Mouse (Mus musculus): ENCODE data around the gene Agap3. TPM values are rescaled to one million over a fixed set of nuclear protein-coding genes. Genes with fewer than 3 reads are reported as not detected.

The Agap3 gene
- total RNA-seq, 2 experiments from 2014 or later = 651 to 655 TPM

DNA sequence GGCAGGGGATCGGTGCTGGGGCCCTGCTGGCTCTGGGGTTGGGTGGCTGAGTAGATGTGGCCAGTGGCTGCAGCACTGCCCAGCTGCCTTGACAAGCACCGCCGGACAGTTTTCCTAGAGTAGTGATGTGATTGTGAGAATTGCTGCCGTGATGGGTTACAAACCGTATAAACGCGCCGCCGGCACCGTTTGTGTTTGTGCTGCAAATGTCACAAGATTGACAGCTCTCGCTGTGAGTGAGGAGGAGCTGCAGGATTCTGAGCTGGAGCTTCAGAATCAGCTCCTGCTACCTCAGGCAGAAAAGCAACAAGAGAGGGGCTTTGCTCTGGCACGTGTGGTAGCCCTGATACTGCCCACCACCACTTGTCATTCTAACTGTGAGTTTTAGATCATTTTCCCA is 14.8 kb downstream of the Agap3 start:
- Histone ChIP-seq H3K4me3 (no peak overlapping the region), H3K27ac (peak overlapping the region; percentile 60)
- DNase-seq (ENCODE audit: low spot score in 2 of 2) = no peak
- TF ChIP-seq CTCF (conservative IDR thresholded peaks at IDR 0.05) = no peak

- peak; percentile 44 to 73 for DNase-seq (ENCODE audit: low spot score in 2 of 2)
- Histone ChIP-seq H3K4me3 (no peak overlapping the region), H3K27ac (no peak overlapping the region)
- TF ChIP-seq CTCF (conservative IDR thresholded peaks at IDR 0.05) = peak; percentile 95
Measured at GRCm38 (mm10) chr5:24470600-24470999, 18.6 kb downstream of the Agap3 start.

DNA sequence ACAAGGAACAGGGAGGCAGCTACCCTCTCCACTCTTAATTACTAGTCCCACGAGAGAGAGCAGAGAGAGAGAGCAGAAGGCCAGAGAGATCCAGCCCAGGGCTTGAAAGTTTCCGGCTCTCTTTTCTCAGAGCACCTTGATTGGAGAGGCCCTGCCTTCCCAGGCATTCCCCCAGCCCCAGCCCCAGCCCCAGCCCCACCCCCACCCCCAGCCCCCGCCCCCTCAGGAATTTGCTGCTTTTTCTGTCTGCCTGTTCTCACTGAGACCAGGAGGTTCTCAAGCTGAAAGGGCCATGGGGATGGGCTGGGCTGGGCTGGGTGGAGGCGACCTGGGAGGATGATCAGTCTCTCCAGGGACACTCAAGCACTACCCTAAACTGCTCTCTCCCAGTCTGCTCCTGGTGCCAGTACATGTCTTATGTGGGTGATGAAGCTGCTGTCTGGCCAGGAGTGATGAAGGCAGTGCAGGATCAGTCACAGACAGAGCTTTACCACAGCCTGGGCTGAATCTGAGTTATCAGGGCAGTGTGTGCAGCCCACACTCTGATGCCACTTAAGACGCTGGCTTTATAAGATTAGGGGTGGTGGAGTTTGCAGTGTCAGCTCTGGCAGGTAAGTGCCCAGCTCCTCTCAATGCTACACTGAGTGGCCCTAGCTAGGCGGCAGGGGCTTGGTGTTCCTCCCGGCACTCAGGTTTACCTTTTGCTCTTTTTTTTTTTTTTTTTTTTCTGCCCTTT is 21.1 kb downstream of the Agap3 start:
- H3K27ac ChIP-seq = no peak overlapping the region
- no peak overlapping the region for H3K4me3 ChIP-seq
- no peak for DNase-seq (ENCODE audit: low spot score in 2 of 2)
- TF ChIP-seq CTCF (conservative IDR thresholded peaks at IDR 0.05) = no peak

- peak overlapping the region; percentile 51 for H3K4me3 ChIP-seq
- no peak for DNase-seq (ENCODE audit: low spot score in 2 of 2)
- no peak for TF ChIP-seq CTCF (conservative IDR thresholded peaks at IDR 0.05)
- H3K27ac ChIP-seq = peak overlapping the region; percentile 58; the same call in 1 of the 2 replicates
Measured at GRCm38 (mm10) chr5:24474025-24474722, 22.2 kb downstream of the Agap3 start.

DNA sequence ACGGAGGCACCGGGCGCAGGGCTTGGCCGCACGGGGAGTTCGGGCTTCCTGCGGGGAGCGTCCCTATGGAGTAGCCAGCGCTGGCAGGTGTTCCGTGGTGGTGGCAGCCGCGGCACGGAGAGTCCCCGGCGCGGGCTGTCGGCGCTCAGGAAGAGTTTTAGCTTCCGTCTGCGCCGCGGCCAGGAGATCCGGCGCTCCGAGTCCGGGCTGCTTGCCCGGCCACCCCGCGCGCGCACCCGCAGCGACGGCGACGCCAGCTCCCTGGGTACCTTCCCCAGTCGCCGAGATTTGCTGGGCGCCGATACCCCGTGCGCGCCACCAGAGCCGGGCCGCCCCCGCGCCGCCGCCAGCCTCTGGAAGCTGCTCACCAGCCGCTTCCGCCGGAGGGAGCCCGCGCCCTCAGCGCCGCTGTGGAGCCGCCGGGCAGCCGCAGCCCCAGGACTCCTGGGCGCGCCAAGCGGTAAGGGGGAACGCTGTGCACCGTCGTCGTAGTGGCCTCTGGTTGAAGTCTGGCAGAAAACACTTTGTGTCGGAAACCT is 22.8 kb downstream of the Agap3 start:
- Histone ChIP-seq H3K27ac (peak overlapping the region; percentile 58; the same call in 1 of the 2 replicates), H3K4me3 (peak overlapping the region; percentile 51)
- DNase-seq (ENCODE audit: low spot score in 2 of 2) = peak; percentile 68 to 71
- TF ChIP-seq CTCF (conservative IDR thresholded peaks at IDR 0.05) = peak; percentile 68

DNA sequence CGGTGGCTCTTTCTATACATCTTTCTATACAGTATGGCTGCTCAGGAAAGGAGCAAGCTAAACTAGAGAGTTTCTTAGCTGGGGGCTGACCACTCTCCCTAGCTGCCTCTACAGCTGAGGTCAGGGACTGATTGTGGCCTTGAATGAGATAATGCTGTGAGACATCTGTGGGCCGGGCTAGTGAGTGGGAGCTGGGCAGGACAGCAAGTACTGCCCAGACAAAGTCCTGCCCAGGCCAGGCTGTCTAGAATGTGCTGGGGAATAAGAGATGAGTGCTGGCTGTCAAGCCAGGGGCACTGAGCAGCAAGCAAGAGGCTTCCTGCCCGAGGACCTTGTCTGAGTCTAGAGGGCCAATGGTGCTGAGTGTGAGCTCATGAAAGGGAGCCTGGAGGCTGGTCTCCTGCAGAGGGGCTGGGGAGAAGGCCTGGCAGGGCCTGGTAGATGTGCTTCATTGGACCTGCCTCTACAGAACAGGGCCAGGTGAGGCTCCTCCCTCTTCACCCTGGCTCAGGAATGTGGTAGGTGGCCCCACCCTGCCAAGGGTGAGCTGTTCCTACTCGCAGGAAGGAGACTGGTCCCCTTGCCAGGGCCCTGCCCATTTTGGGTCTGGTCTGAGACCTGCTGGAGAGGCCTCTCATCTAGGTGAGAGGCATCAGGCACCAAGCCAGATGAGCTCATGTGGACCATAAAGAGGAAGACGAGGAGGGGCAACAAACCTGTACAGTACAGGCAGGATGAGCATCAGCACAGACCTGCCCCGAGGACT is 23.7 kb downstream of the Agap3 start:
- DNase-seq (ENCODE audit: low spot score in 2 of 2) = no peak
- Histone ChIP-seq H3K4me3 (peak overlapping the region; percentile 51; the same call in 1 of the 2 replicates), H3K27ac (no peak overlapping the region)
- TF ChIP-seq CTCF (conservative IDR thresholded peaks at IDR 0.05) = no peak

GRCm38 (mm10) chr5:24477909-24478308 is 25.9 kb downstream of the Agap3 start:
- Histone ChIP-seq H3K27ac (no peak overlapping the region), H3K4me3 (no peak overlapping the region)
- DNase-seq (ENCODE audit: low spot score in 2 of 2) = no peak
- TF ChIP-seq CTCF (conservative IDR thresholded peaks at IDR 0.05) = no peak

- no peak overlapping the region for H3K4me3 ChIP-seq
- peak; percentile 84 for TF ChIP-seq CTCF (conservative IDR thresholded peaks at IDR 0.05)
- DNase-seq (ENCODE audit: low spot score in 2 of 2) = peak; percentile 50 to 71
- peak overlapping the region; percentile 29; the same call in 1 of the 2 replicates for H3K27ac ChIP-seq
Measured at GRCm38 (mm10) chr5:24481647-24482046, 29.7 kb downstream of the Agap3 start.

DNA sequence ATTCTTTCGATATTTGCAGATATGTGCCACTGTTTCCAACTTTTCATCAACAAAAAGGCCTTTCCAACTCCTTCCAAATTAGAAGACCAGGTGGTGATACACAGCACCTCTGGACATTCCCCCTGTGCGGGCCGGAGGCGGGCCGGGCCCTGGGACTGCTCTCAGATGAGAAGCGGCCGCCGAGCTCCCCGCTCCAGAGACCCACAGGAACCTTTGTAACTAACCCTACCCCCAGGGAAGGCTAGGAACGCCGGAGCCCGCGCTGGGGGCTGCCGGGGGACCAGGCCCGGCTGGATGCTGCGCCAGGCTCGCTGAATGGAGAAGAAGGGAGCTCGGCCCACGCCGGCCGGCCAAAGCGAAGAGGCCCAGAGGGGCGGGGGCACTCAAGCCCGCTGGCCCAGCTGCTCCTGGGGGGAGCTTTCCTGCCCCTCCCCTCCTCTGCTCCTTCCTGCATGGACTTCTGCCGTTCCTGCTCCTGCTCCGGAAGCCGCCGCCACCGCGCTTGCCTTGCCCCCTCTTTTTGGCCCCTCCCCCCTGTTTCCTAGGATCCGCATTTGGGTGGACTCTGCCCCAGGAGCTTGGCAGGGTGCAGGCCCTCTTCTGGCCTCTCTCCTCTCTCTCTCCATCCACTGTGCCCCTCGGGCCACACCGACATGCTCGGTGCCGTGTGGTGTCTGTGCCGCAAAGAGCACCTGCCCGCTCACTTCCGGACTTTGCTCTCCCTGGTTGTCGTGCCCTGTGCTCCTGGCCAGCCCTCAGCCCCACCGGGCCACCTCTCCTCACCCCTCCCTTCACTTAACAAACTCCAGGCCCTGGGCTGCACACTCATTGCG is 30.5 kb downstream of the Agap3 start:
- no peak for DNase-seq (ENCODE audit: low spot score in 2 of 2)
- TF ChIP-seq CTCF (conservative IDR thresholded peaks at IDR 0.05) = no peak
- Histone ChIP-seq H3K27ac (peak overlapping the region; percentile 10; the same call in 1 of the 2 replicates), H3K4me3 (no peak overlapping the region)

DNA sequence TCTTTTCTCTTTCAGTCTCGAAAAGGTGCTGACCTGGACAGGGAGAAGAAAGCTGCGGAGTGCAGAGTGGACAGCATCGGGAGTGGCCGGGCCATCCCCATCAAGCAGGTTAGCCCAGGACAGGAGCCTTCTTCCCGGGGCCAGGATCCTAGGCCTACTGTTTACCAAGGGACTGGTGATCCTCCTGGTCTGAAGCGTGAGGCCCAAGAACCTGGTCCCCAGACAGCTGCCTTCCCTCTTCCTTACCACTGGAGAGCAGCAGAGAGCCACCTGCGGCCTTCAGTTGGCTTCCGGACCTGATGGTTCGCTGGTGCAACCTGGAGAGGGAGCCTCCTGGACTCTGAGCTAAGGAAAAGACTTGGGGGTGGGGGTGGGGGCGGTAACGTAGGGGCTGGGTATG is 31.3 kb downstream of the Agap3 start:
- Histone ChIP-seq H3K4me3 (no peak overlapping the region), H3K27ac (no peak overlapping the region)
- peak; percentile 79 for TF ChIP-seq CTCF (conservative IDR thresholded peaks at IDR 0.05)
- DNase-seq (ENCODE audit: low spot score in 2 of 2) = peak; percentile 58 to 68

DNA sequence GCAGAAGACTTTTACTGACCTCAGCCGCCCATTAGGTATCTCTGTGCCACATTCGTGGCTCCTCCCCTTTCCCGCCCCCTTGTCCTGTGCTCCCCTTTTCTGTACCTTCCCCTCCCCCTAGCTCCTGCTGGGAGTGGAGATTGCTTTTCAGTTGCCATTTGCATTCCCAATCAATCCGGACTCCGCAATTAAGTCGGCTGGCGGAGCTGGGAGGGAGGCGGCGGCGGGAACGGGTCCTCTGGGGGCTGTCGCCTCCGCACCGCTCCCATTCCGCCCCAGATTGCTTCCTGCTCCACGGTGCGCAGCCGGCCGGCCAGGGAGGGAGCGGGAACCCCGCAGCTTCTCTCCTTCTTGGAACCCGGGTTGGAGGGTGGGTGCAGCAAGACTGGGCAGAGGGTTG is 33.0 kb downstream of the Agap3 start:
- TF ChIP-seq CTCF (conservative IDR thresholded peaks at IDR 0.05) = no peak
- DNase-seq (ENCODE audit: low spot score in 2 of 2) = peak in 1 of 2 experiments; percentile 37
- Histone ChIP-seq H3K4me3 (peak overlapping the region; percentile 8; the same call in 1 of the 2 replicates), H3K27ac (peak overlapping the region; percentile 64; the same call in 1 of the 2 replicates)

DNA sequence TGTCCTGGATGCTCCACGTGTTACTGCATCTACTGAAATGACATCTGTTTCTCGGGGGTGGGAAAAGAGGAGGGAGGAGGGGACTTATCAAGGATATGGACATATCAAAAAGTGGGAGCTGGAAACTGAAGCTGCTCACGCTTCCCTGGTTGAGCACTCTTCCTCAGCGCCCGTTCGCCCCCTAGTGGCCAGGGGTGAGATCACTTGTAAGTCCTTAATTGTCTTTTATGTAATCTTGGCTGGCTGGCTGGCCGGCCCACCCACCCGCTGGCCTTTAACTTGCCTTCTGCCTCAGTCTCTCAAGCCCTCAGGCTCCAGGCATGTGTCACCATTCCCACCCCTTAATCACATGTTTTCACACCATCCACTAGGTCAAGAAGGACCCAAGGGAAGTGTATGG is 34.1 kb downstream of the Agap3 start:
- peak overlapping the region; percentile 70 for H3K27ac ChIP-seq
- DNase-seq (ENCODE audit: low spot score in 2 of 2) = peak; percentile 88 to 93
- H3K4me3 ChIP-seq = no peak overlapping the region
- TF ChIP-seq CTCF (conservative IDR thresholded peaks at IDR 0.05) = peak; percentile 96

Data from layer of hippocampus, adult 2 months (tissue).